In the genomic region with DNA sequence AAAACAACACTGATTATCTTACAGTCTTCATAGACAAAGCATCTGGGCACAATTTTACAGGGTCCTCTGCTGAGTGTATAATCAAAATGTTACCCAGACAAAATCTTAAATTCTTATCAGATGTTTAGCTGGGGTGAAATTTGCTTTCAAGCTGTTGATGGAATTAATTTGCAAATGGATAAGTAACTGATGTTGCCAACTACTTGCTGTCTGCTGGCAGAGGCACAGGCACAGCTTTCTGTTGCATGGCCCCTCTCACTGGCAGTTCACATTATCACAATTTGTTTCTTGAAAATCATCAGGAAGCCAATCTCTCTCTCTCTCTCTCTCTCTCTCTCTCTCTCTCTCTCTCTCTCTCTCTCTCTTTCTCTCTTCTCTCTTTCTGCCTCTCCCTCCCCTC, we compare ENCODE assay signal across 28 mouse cellular contexts.
DNase-seq lines count a peak whose midpoint lies in the region; ATAC-seq and TF ChIP-seq lines count a peak whose summit lies in the region.
"Had no signal": no experiment of that assay in that cellular context is flagged by ENCODE, and none has a peak within 500 bp of the region (broad histone marks: within the 10 kb centered on the region; RNA-seq: fewer than 3 reads in every experiment).

No protein-coding gene starts in this region.

- no peaks in the 10 kb centered on the region for H3K36me3 ChIP-seq in forebrain, embryonic 13.5 days (ENCODE audit: poor library complexity, severe bottlenecking)
- no peaks in the 10 kb centered on the region for H3K36me3 ChIP-seq in forebrain, embryonic 10.5 days (replicated peaks)
- H3K36me3 ChIP-seq in midbrain, postnatal 0 days (ENCODE audit: insufficient read depth, low read length) = no peaks in the 10 kb centered on the region
- H3K36me3 ChIP-seq in midbrain, embryonic 11.5 days (ENCODE audit: control insufficient read depth, insufficient read depth, low read length) = no peaks in the 10 kb centered on the region
- no peaks in the 10 kb centered on the region for H3K36me3 ChIP-seq in forebrain, postnatal 0 days (ENCODE audit: insufficient read depth)
- H3K36me3 ChIP-seq in midbrain, embryonic 15.5 days (replicated peaks) = no peaks in the 10 kb centered on the region
- H3K36me3 ChIP-seq: heart, embryonic 12.5 days; hindbrain, embryonic 13.5 days; liver, embryonic 12.5 days; midbrain, embryonic 12.5 days had no signal

- no peak for DNase-seq in forebrain, embryonic 10.5 days (ENCODE audit: extremely low spot score, low spot score)
- peak; percentile 1 for DNase-seq in midbrain, postnatal 0 days (ENCODE audit: low spot score)
- DNase-seq in midbrain, embryonic 11.5 days (ENCODE audit: low spot score, missing footprints) = no peak
- DNase-seq in forebrain, postnatal 0 days = peak; percentile 49
- DNase-seq in layer of hippocampus, postnatal 14 days (ENCODE audit: low spot score in 2 of 2) = peak; percentile 1 to 36
- DNase-seq: adrenal gland, adult 2 months; adrenal gland, postnatal 36 days; cerebellum, adult 8-10 months; heart, adult 2 months; heart, postnatal 4 days; kidney, adult 8-10 months; liver, postnatal 0 days; lung, postnatal 36 days; retina, postnatal 1 day; right cerebral cortex, postnatal 14 days; spleen, adult 18-20 months; thymus, adult 18-20 months; thymus, postnatal 25 days had no signal

- H3K9me3 ChIP-seq in forebrain, embryonic 13.5 days (replicated peaks) = no peaks in the 10 kb centered on the region
- no peaks in the 10 kb centered on the region for H3K9me3 ChIP-seq in forebrain, embryonic 10.5 days
- no peaks in the 10 kb centered on the region for H3K9me3 ChIP-seq in midbrain, postnatal 0 days (ENCODE audit: low read length)
- H3K9me3 ChIP-seq in midbrain, embryonic 11.5 days (ENCODE audit: control insufficient read depth, low read length) = no peaks in the 10 kb centered on the region
- H3K9me3 ChIP-seq in forebrain, postnatal 0 days (ENCODE audit: low read length) = no peaks in the 10 kb centered on the region
- no peaks in the 10 kb centered on the region for H3K9me3 ChIP-seq in midbrain, embryonic 15.5 days
- H3K9me3 ChIP-seq: heart, embryonic 12.5 days; hindbrain, embryonic 13.5 days; liver, embryonic 12.5 days; midbrain, embryonic 12.5 days had no signal

- no peak overlapping the region for H3K4me3 ChIP-seq in forebrain, embryonic 13.5 days
- H3K4me3 ChIP-seq in forebrain, embryonic 10.5 days = no peak overlapping the region
- no peak overlapping the region for H3K4me3 ChIP-seq in midbrain, postnatal 0 days (ENCODE audit: low read depth, low read length)
- no peak overlapping the region for H3K4me3 ChIP-seq in midbrain, embryonic 11.5 days (ENCODE audit: low read depth, low read length)
- no peak overlapping the region for H3K4me3 ChIP-seq in forebrain, postnatal 0 days (ENCODE audit: low read depth, low read length)
- no peak overlapping the region for H3K4me3 ChIP-seq in midbrain, embryonic 15.5 days
- H3K4me3 ChIP-seq: heart, adult 2 months; heart, embryonic 12.5 days; hindbrain, embryonic 13.5 days; liver, embryonic 12.5 days; midbrain, embryonic 12.5 days had no signal

- H3K27me3 ChIP-seq in forebrain, embryonic 13.5 days = no peaks in the 10 kb centered on the region
- H3K27me3 ChIP-seq in forebrain, embryonic 10.5 days (ENCODE audit: poor library complexity, severe bottlenecking) = no peaks in the 10 kb centered on the region
- H3K27me3 ChIP-seq in midbrain, postnatal 0 days (ENCODE audit: insufficient read depth, low read length) = no peaks in the 10 kb centered on the region
- no peaks in the 10 kb centered on the region for H3K27me3 ChIP-seq in midbrain, embryonic 11.5 days (ENCODE audit: control insufficient read depth, insufficient read depth, low read length)
- no peaks in the 10 kb centered on the region for H3K27me3 ChIP-seq in forebrain, postnatal 0 days (ENCODE audit: insufficient read depth, low read length)
- H3K27me3 ChIP-seq in midbrain, embryonic 15.5 days (replicated peaks) = no peaks in the 10 kb centered on the region
- H3K27me3 ChIP-seq: heart, embryonic 12.5 days; hindbrain, embryonic 13.5 days; liver, embryonic 12.5 days; midbrain, embryonic 12.5 days had no signal

- no peak overlapping the region for H3K4me2 ChIP-seq in forebrain, embryonic 13.5 days
- no peak overlapping the region for H3K4me2 ChIP-seq in midbrain, postnatal 0 days (ENCODE audit: low read depth, low read length, poor library complexity, severe bottlenecking)
- no peak overlapping the region for H3K4me2 ChIP-seq in midbrain, embryonic 11.5 days
- no peak overlapping the region for H3K4me2 ChIP-seq in forebrain, postnatal 0 days (ENCODE audit: low read depth)
- H3K4me2 ChIP-seq in midbrain, embryonic 15.5 days = no peak overlapping the region
- H3K4me2 ChIP-seq: heart, embryonic 12.5 days; hindbrain, embryonic 13.5 days; liver, embryonic 12.5 days; midbrain, embryonic 12.5 days had no signal

- no peak overlapping the region for H3K27ac ChIP-seq in forebrain, embryonic 13.5 days
- H3K27ac ChIP-seq in forebrain, embryonic 10.5 days = no peak overlapping the region
- no peak overlapping the region for H3K27ac ChIP-seq in midbrain, postnatal 0 days (ENCODE audit: low read depth, low read length)
- no peak overlapping the region for H3K27ac ChIP-seq in midbrain, embryonic 11.5 days (ENCODE audit: low read depth, low read length)
- no peak overlapping the region for H3K27ac ChIP-seq in forebrain, postnatal 0 days (ENCODE audit: low read depth, low read length)
- H3K27ac ChIP-seq in midbrain, embryonic 15.5 days = no peak overlapping the region
- H3K27ac ChIP-seq: heart, adult 2 months; hindbrain, embryonic 13.5 days; kidney, postnatal 0 days; liver, embryonic 12.5 days; midbrain, embryonic 12.5 days; stomach, postnatal 0 days had no signal

- no peak for TF ChIP-seq CTCF in midbrain, postnatal 0 days (IDR thresholded peaks at IDR 0.05)
- TF ChIP-seq CTCF in forebrain, postnatal 0 days (IDR thresholded peaks at IDR 0.05; ENCODE audit: low read depth) = no peak

- H3K9ac ChIP-seq in forebrain, embryonic 13.5 days = no peak overlapping the region
- no peak overlapping the region for H3K9ac ChIP-seq in midbrain, postnatal 0 days (replicated peaks; ENCODE audit: low read length, poor library complexity, severe bottlenecking)
- no peak overlapping the region for H3K9ac ChIP-seq in midbrain, embryonic 11.5 days (ENCODE audit: low read length)
- H3K9ac ChIP-seq in forebrain, postnatal 0 days = no peak overlapping the region
- no peak overlapping the region for H3K9ac ChIP-seq in midbrain, embryonic 15.5 days
- H3K9ac ChIP-seq: heart, embryonic 12.5 days; hindbrain, embryonic 13.5 days; liver, embryonic 12.5 days; liver, postnatal 0 days; midbrain, embryonic 12.5 days had no signal

- peak; percentile 36; the same call in 1 of the 2 replicates for ATAC-seq in forebrain, embryonic 13.5 days
- no peak for ATAC-seq in midbrain, postnatal 0 days (ENCODE audit: low FRiP score)
- no peak for ATAC-seq in midbrain, embryonic 11.5 days (ENCODE audit: low FRiP score)
- ATAC-seq in forebrain, postnatal 0 days = peak; percentile 71; the same call in 1 of the 2 replicates
- no peak for ATAC-seq in midbrain, embryonic 15.5 days (replicated peaks)
- ATAC-seq: CD4-positive, CD25-positive, alpha-beta regulatory T cell, adult 4 months; intestine, embryonic 16.5 days; liver, embryonic 12.5 days; liver, postnatal 0 days had no signal

- no peaks in the 10 kb centered on the region for H3K4me1 ChIP-seq in forebrain, embryonic 13.5 days
- H3K4me1 ChIP-seq in forebrain, embryonic 10.5 days = no peaks in the 10 kb centered on the region
- H3K4me1 ChIP-seq in midbrain, postnatal 0 days (ENCODE audit: insufficient read depth, low read length) = no peaks in the 10 kb centered on the region
- no peaks in the 10 kb centered on the region for H3K4me1 ChIP-seq in midbrain, embryonic 11.5 days (ENCODE audit: control insufficient read depth, insufficient read depth, low read length)
- no peaks in the 10 kb centered on the region for H3K4me1 ChIP-seq in forebrain, postnatal 0 days (ENCODE audit: insufficient read depth)
- no peaks in the 10 kb centered on the region for H3K4me1 ChIP-seq in midbrain, embryonic 15.5 days
- H3K4me1 ChIP-seq: heart, embryonic 12.5 days; hindbrain, embryonic 13.5 days; liver, embryonic 12.5 days; midbrain, embryonic 12.5 days had no signal

Comparison
In these comparisons a context has a peak if more than half of its experiments do, and no peak if none do; other contexts are left out.
1. DNase-seq: peak in midbrain, postnatal 0 days (single experiment), forebrain, postnatal 0 days (single experiment) and layer of hippocampus, postnatal 14 days (2 of 2); none in forebrain, embryonic 10.5 days (single experiment) and midbrain, embryonic 11.5 days (single experiment).
2. ATAC-seq: peak in forebrain, embryonic 13.5 days (single experiment) and forebrain, postnatal 0 days (single experiment); none in midbrain, postnatal 0 days (single experiment), midbrain, embryonic 11.5 days (single experiment) and midbrain, embryonic 15.5 days (single experiment).